Mouse (Mus musculus): ENCODE results near the gene Fibp.

DNA sequence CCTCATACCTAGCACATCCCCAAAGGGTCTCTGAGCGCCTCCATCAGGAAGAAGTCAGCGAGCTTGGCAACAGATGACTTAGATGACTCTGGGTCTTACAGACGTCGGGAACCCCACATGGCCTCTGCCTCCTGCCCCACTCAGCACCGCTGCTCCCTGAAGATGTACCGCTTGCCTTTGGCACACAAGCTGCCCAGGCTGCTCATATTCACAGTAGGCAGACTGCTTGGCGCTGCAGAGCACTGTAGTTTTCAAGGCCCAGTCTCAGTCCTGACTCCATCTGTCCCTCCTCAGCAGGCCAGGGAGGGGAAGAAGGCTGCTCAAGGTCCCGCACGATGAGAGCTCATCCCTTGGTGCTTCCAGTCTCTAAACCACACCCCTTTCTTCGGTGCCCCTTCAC is 38.1 kb upstream of the Fibp start:
- TF ChIP-seq CTCF (IDR thresholded peaks at IDR 0.05), result no peak
- no peak for TF ChIP-seq EP300 (IDR thresholded peaks at IDR 0.05)
